Mouse (Mus musculus) myocyte (in vitro differentiated cells): Measurements from ENCODE around the gene Tomm40l. TPM values are rescaled to one million over a fixed set of nuclear protein-coding genes. Genes with fewer than 3 reads are reported as not detected.

Experiments
- H3K27me3 ChIP-seq: one replicate; pipeline ENCODE4 v1.6.1; 2011; ENCODE audit not compliant: control insufficient read depth, insufficient read depth, insufficient read length
- H3K36me3 ChIP-seq: one replicate; pipeline ENCODE4 v1.6.1; 2011; ENCODE audit not compliant: control insufficient read depth, insufficient read depth
- H3K4me2 ChIP-seq: one replicate; pipeline ENCODE4 v1.6.1; 2011; ENCODE audit warnings: low read depth, control low read depth
- H3K4me3 ChIP-seq: one replicate; pipeline ENCODE4 v1.5.1; 2011; ENCODE audit warnings: mild to moderate bottlenecking, control low read depth, moderate library complexity
- H3K79me2 ChIP-seq: one replicate; pipeline ENCODE4 v1.6.1; 2011; ENCODE audit not compliant: control insufficient read depth, insufficient read depth
- H3ac ChIP-seq: one replicate; pipeline ENCODE4 v1.6.1; 2011; ENCODE audit not compliant: control insufficient read depth, insufficient read length
- CEBPB ChIP-seq: IDR thresholded peaks from 2 replicates; pipeline ENCODE4 v1.6.1; 2011; ENCODE audit warnings: mild to moderate bottlenecking, moderate library complexity; ENCODE audit not compliant: poor library complexity, insufficient read depth, severe bottlenecking
- E2F4 ChIP-seq: IDR thresholded peaks from one replicate; pipeline ENCODE4 v1.6.1; 2011; ENCODE audit warnings: mild to moderate bottlenecking, control low read depth, moderate library complexity; ENCODE audit not compliant: insufficient read depth
- MAX ChIP-seq: IDR thresholded peaks from one replicate; pipeline ENCODE4 v1.6.1; 2011; ENCODE audit warnings: low read depth, mild to moderate bottlenecking, control low read depth
- MYOD1 ChIP-seq, 3 experiments: IDR thresholded peaks; one replicate each; pipeline ENCODE4 v1.6.1; 2011; ENCODE audit warnings: control low read depth in 2 of 3, low read depth in 2 of 3, mild to moderate bottlenecking in 2 of 3, moderate library complexity in 1 of 3; ENCODE audit not compliant: insufficient read length in 2 of 3, control insufficient read depth in 1 of 3
- MYOG ChIP-seq, 3 experiments: IDR thresholded peaks; one replicate each; pipeline ENCODE4 v1.6.1; 2011; ENCODE audit warnings: control low read depth in 2 of 3, low read depth in 2 of 3, mild to moderate bottlenecking in 2 of 3; ENCODE audit not compliant: insufficient read length in 2 of 3, control insufficient read depth in 1 of 3, insufficient read depth in 1 of 3
- POLR2A ChIP-seq: IDR thresholded peaks from one replicate; pipeline ENCODE4 v1.6.1; 2011; ENCODE audit warnings: low read depth, mild to moderate bottlenecking, control low read depth, moderate library complexity; ENCODE audit not compliant: insufficient read length
- POLR2AphosphoS2 ChIP-seq: IDR thresholded peaks from one replicate; pipeline ENCODE4 v1.6.1; 2011; ENCODE audit warnings: low read depth, control low read depth; ENCODE audit not compliant: insufficient read length
- REST ChIP-seq: IDR thresholded peaks from one replicate; pipeline ENCODE4 v1.6.1; 2011; ENCODE audit warnings: mild to moderate bottlenecking, control low read depth, moderate library complexity; ENCODE audit not compliant: insufficient read depth, insufficient read length
- SRF ChIP-seq: IDR thresholded peaks from one replicate; pipeline ENCODE4 v1.6.1; 2011; ENCODE audit warnings: low read depth; ENCODE audit not compliant: control insufficient read depth, insufficient read length
- TCF12 ChIP-seq: IDR thresholded peaks from one replicate; pipeline ENCODE4 v1.6.1; 2011; ENCODE audit warnings: mild to moderate bottlenecking, control low read depth; ENCODE audit not compliant: poor library complexity, insufficient read depth, severe bottlenecking
- TCF3 ChIP-seq: IDR thresholded peaks from one replicate; pipeline ENCODE4 v1.6.1; 2011; ENCODE audit warnings: low read depth, control low read depth; ENCODE audit not compliant: insufficient read length
- USF1 ChIP-seq: IDR thresholded peaks from one replicate; pipeline ENCODE4 v1.6.1; 2011; ENCODE audit warnings: low read depth, mild to moderate bottlenecking, control low read depth, moderate library complexity
- polyA plus RNA-seq: library from polyadenylated mRNA; unstranded; fragments of >200 nt; fragmentation: generic; extraction: Trizol; gene quantifications from one replicate; pipeline ENCODE4 v1.2.1, GENCODE M21; 2012; ENCODE audit warnings: missing spikeins

The Tomm40l gene
- polyA plus RNA-seq, 1 experiment: 49.4 TPM

DNA sequence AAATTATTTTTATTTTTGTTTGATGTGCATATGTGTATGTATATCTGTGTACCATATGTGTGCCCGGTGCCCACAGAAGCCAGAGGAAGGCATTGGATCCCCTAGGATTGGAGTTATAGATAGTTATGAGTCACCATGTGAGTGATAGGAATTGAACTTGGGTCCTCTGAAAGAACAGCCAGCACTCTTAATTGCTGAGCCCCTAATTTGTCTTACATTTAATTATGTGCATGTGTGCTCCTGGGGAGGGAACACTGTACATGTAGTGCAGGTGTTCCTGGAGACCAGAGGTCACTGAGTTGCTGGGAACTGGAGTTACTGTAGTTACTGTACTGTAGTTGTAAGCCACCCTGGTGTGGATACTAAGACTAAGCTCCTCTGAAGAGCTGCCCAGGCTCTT lies 21.5 kb downstream of the Tomm40l start:
- no peaks in the 10 kb centered on the region for H3K36me3 ChIP-seq
- no peaks in the 10 kb centered on the region for H3K79me2 ChIP-seq
- H3K27me3 ChIP-seq: no peaks in the 10 kb centered on the region
- H3K4me3 ChIP-seq: no peak overlapping the region
- H3ac ChIP-seq: no peak overlapping the region
- H3K4me2 ChIP-seq: no peak overlapping the region
- no peak for TF ChIP-seq CEBPB
- no peak for TF ChIP-seq USF1
- TF ChIP-seq E2F4: no peak
- TF ChIP-seq SRF: no peak
- no peak for TF ChIP-seq MAX
- TF ChIP-seq POLR2AphosphoS2: no peak
- no peak for TF ChIP-seq TCF12
- no peak for TF ChIP-seq REST
- no peak for TF ChIP-seq MYOG (IDR thresholded peaks at IDR 0.05; ENCODE audit: control insufficient read depth in 1 of 3, insufficient read depth in 1 of 3, insufficient read length in 2 of 3, low read depth in 2 of 3)
- no peak for TF ChIP-seq TCF3
- no peak for TF ChIP-seq POLR2A
- TF ChIP-seq MYOD1 (IDR thresholded peaks at IDR 0.05; ENCODE audit: control insufficient read depth in 1 of 3, insufficient read length in 2 of 3, low read depth in 2 of 3): no peak

- Histone ChIP-seq H3K36me3 (no peaks in the 10 kb centered on the region), H3K4me2 (no peak overlapping the region), H3ac (no peak overlapping the region), H3K4me3 (no peak overlapping the region), H3K27me3 (no peaks in the 10 kb centered on the region), H3K79me2 (no peaks in the 10 kb centered on the region)
- no peak for TF ChIP-seq MYOG (IDR thresholded peaks at IDR 0.05; ENCODE audit: control insufficient read depth in 1 of 3, insufficient read depth in 1 of 3, insufficient read length in 2 of 3, low read depth in 2 of 3)
- no peak for TF ChIP-seq MYOD1 (IDR thresholded peaks at IDR 0.05; ENCODE audit: control insufficient read depth in 1 of 3, insufficient read length in 2 of 3, low read depth in 2 of 3)
- no peak for TF ChIP-seq USF1
- no peak for TF ChIP-seq E2F4
- no peak for TF ChIP-seq CEBPB
- no peak for TF ChIP-seq POLR2AphosphoS2
- TF ChIP-seq REST: no peak
- no peak for TF ChIP-seq TCF3
- TF ChIP-seq TCF12: no peak
Observed at GRCm38 (mm10) chr1:171199532-171199931, 22.8 kb downstream of the Tomm40l start.

GRCm38 (mm10) chr1:171195887-171196397 lies 26.4 kb downstream of the Tomm40l start, which contains the start of gene Pcp4l1:
TSS of gene Pcp4l1 (minus strand) at chr1:171196268.
- no peak for TF ChIP-seq POLR2AphosphoS2
- TF ChIP-seq MYOD1 (IDR thresholded peaks at IDR 0.05; ENCODE audit: control insufficient read depth in 1 of 3, insufficient read length in 2 of 3, low read depth in 2 of 3): no peak
- TF ChIP-seq USF1: no peak
- TF ChIP-seq POLR2A: no peak
- no peak for TF ChIP-seq TCF3
- no peak for TF ChIP-seq REST
- no peak for TF ChIP-seq CEBPB
- no peak for TF ChIP-seq MAX
- TF ChIP-seq E2F4: no peak
- no peak for TF ChIP-seq SRF
- no peak for TF ChIP-seq MYOG (IDR thresholded peaks at IDR 0.05; ENCODE audit: control insufficient read depth in 1 of 3, insufficient read depth in 1 of 3, insufficient read length in 2 of 3, low read depth in 2 of 3)
- no peak for TF ChIP-seq TCF12
- Histone ChIP-seq H3K36me3 (no peaks in the 10 kb centered on the region), H3K4me3 (no peak within 1 kb of the TSS), H3K4me2 (no peak within 1 kb of the TSS), H3K27me3 (no peaks in the 10 kb centered on the region), H3K79me2 (no peaks in the 10 kb centered on the region), H3ac (no peak within 1 kb of the TSS)

DNA sequence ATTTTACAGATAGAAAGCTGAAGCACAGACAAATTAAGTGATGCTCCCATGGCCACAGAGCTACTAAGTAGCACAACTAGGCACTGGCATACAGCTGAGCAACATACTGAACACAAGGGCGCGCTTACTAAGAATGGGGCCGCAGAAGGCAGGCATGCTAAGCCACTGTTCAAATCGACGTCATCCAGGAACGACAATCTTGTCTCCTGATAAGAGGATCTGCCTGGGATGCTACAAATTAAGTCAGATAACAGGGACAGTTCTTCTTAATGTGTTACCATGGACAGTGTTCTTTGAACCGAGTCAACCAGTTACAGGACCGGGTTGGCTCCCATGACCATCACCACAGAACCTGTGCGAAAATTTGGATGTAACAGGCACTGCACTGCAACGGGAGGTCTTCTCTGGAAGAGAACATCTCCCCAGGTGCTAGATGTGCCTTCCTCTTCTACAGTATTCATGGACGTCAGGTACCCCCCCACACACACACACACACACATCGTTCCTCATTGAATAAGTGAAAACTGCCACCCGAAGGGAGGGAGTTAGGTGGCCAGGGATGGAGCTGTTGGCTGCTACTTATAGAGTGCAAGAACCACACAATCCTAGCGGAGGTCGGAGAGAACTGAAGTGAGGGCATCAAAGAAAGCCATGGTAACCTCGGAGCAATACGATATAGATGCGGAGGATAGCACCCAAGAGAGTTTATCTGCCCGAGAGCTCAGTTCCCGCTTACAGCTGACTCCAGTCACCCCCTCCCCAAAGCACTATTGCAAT lies 27.1 kb downstream of the Tomm40l start:
- no peaks in the 10 kb centered on the region for H3K36me3 ChIP-seq
- no peak for TF ChIP-seq POLR2AphosphoS2
- TF ChIP-seq MAX: no peak
- TF ChIP-seq USF1: no peak
- no peak for TF ChIP-seq REST
- TF ChIP-seq MYOD1 (IDR thresholded peaks at IDR 0.05; ENCODE audit: control insufficient read depth in 1 of 3, insufficient read length in 2 of 3, low read depth in 2 of 3): no peak
- TF ChIP-seq POLR2A: no peak
- TF ChIP-seq E2F4: no peak
- no peak for TF ChIP-seq TCF12
- no peak for TF ChIP-seq TCF3
- TF ChIP-seq MYOG (IDR thresholded peaks at IDR 0.05; ENCODE audit: control insufficient read depth in 1 of 3, insufficient read depth in 1 of 3, insufficient read length in 2 of 3, low read depth in 2 of 3): no peak
- TF ChIP-seq SRF: no peak
- TF ChIP-seq CEBPB: no peak
- no peak overlapping the region for H3K4me3 ChIP-seq
- no peak overlapping the region for H3K4me2 ChIP-seq
- no peaks in the 10 kb centered on the region for H3K27me3 ChIP-seq
- H3ac ChIP-seq: no peak overlapping the region
- H3K79me2 ChIP-seq: no peaks in the 10 kb centered on the region
